Mouse (Mus musculus) forebrain, embryonic 10.5 days (tissue): Measurements from ENCODE around the gene Hemk1. TPM values are rescaled to one million over a fixed set of nuclear protein-coding genes. Genes with fewer than 3 reads are reported as not detected.

Experiments used
- DNase-seq: peaks from one replicate; pipeline ENCODE4 v3.0.0-alpha.2; 2017; ENCODE audit warnings: low spot score; ENCODE audit errors: extremely low spot score
- H3K27ac ChIP-seq: fragments of 300-500 bp; sonication (generic); 2 replicates; pipeline ENCODE4 v1.5.1; 2016; ENCODE audit warnings: mild to moderate bottlenecking
- H3K27me3 ChIP-seq: fragments of 300-500 bp; sonication (generic); 2 replicates; pipeline ENCODE4 v1.6.1; 2016; ENCODE audit warnings: mild to moderate bottlenecking; ENCODE audit not compliant: poor library complexity, severe bottlenecking
- H3K36me3 ChIP-seq: fragments of 300-500 bp; sonication (generic); replicated peaks from 2 replicates; pipeline ENCODE4 v1.6.1; 2016; ENCODE audit warnings: mild to moderate bottlenecking, moderate library complexity
- H3K4me1 ChIP-seq: fragments of 300-500 bp; sonication (generic); 2 replicates; pipeline ENCODE4 v1.6.1; 2016
- H3K4me3 ChIP-seq: fragments of 300-500 bp; sonication (generic); 2 replicates; pipeline ENCODE4 v1.5.1; 2016; ENCODE audit warnings: mild to moderate bottlenecking, moderate library complexity
- H3K9me3 ChIP-seq: fragments of 300-500 bp; sonication (generic); 2 replicates; pipeline ENCODE4 v1.6.1; 2016; ENCODE audit warnings: mild to moderate bottlenecking, moderate library complexity
- WGBS: fragments of 180-500 bp; shearing (Covaris S2); methylation state at CpG from one replicate; pipeline ENCODE4 v1.1.7; 2016; 5-methylcytosine and 5-hydroxymethylcytosine counted together
- polyA plus RNA-seq: library from polyadenylated mRNA; unstranded; fragments of >200 nt; fragmentation: Nextera tagmentation; extraction: Ambion mirVana; gene quantifications from 2 replicates; pipeline ENCODE4 v1.2.1, GENCODE M21; 2016

Gene Hemk1
- polyA plus RNA-seq, 1 experiment from 2014 or later, result 13.5 TPM

- WGBS, result 87% methylated on average over 5 of the region's 5 CpGs
- Histone ChIP-seq H3K36me3 (peaks cover 16% of the 10 kb centered on the region), H3K9me3 (no peaks in the 10 kb centered on the region), H3K27ac (no peak overlapping the region), H3K4me3 (no peak overlapping the region), H3K27me3 (no peaks in the 10 kb centered on the region), H3K4me1 (peaks cover 13% of the 10 kb centered on the region)
- no peak for DNase-seq
Observed at GRCm38 (mm10) chr9:107303900-107304299, 34.2 kb downstream of the Hemk1 start.

GRCm38 (mm10) chr9:107303121-107303820 is 34.9 kb downstream of the Hemk1 start:
- no peak for DNase-seq
- H3K9me3 ChIP-seq, result no peaks in the 10 kb centered on the region
- 0 out of 2 replicates have a peak overlapping the region, but pooled peaks have one; percentile 36 for H3K27ac ChIP-seq
- 84% methylated on average over 9 of the region's 9 CpGs for WGBS
- H3K4me3 ChIP-seq, result no peak overlapping the region
- peaks cover 2% of the 10 kb centered on the region; the same call in 1 of the 2 replicates for H3K27me3 ChIP-seq
- H3K36me3 ChIP-seq, result peaks cover 16% of the 10 kb centered on the region
- peaks cover 19% of the 10 kb centered on the region for H3K4me1 ChIP-seq

- peaks cover 9% of the 10 kb centered on the region for H3K27me3 ChIP-seq
- H3K27ac ChIP-seq, result 0 out of 2 replicates have a peak overlapping the region, but pooled peaks have one; percentile 36
- 89% methylated on average over 7 of the region's 7 CpGs for WGBS
- peaks cover 16% of the 10 kb centered on the region for H3K36me3 ChIP-seq
- H3K9me3 ChIP-seq, result no peaks in the 10 kb centered on the region
- H3K4me1 ChIP-seq, result peaks cover 26% of the 10 kb centered on the region
- H3K4me3 ChIP-seq, result no peak overlapping the region
- no peak for DNase-seq
Observed at GRCm38 (mm10) chr9:107302592-107302991, 35.6 kb downstream of the Hemk1 start.

- Histone ChIP-seq H3K36me3 (peaks cover 16% of the 10 kb centered on the region), H3K27me3 (peaks cover 14% of the 10 kb centered on the region), H3K27ac (0 out of 2 replicates have a peak overlapping the region, but pooled peaks have one; percentile 1), H3K4me3 (no peak overlapping the region), H3K4me1 (peaks cover 34% of the 10 kb centered on the region), H3K9me3 (no peaks in the 10 kb centered on the region)
- WGBS, result 86% methylated on average over 17 of the region's 17 CpGs
- no peak for DNase-seq
Observed at GRCm38 (mm10) chr9:107301554-107302331, 36.4 kb downstream of the Hemk1 start.

- DNase-seq, result no peak
- H3K36me3 ChIP-seq, result peaks cover 16% of the 10 kb centered on the region
- H3K4me1 ChIP-seq, result peaks cover 35% of the 10 kb centered on the region
- H3K4me3 ChIP-seq, result no peak overlapping the region
- WGBS, result 94% methylated on average over 30 of the region's 30 CpGs
- no peak overlapping the region for H3K27ac ChIP-seq
- H3K9me3 ChIP-seq, result no peaks in the 10 kb centered on the region
- peaks cover 21% of the 10 kb centered on the region for H3K27me3 ChIP-seq
Observed at GRCm38 (mm10) chr9:107300224-107300973, 37.8 kb downstream of the Hemk1 start.

GRCm38 (mm10) chr9:107299783-107300182 is 38.4 kb downstream of the Hemk1 start:
- peaks cover 32% of the 10 kb centered on the region for H3K4me1 ChIP-seq
- 90% methylated on average over 7 of the region's 7 CpGs for WGBS
- DNase-seq, result no peak

GRCm38 (mm10) chr9:107298876-107299275 is 39.3 kb downstream of the Hemk1 start:
- H3K4me1 ChIP-seq, result peaks cover 32% of the 10 kb centered on the region
- no peak for DNase-seq
- peaks cover 31% of the 10 kb centered on the region for H3K27me3 ChIP-seq
- no peaks in the 10 kb centered on the region for H3K9me3 ChIP-seq
- no peak overlapping the region for H3K27ac ChIP-seq
- peaks cover 16% of the 10 kb centered on the region for H3K36me3 ChIP-seq
- WGBS, result 88% methylated on average over 6 of the region's 6 CpGs
- no peak overlapping the region for H3K4me3 ChIP-seq

More at GRCm38 (mm10) chr9:107299783-107300182, 38.4 kb downstream of the Hemk1 start:
- Histone ChIP-seq H3K36me3 (peaks cover 16% of the 10 kb centered on the region), H3K27me3 (peaks cover 26% of the 10 kb centered on the region), H3K4me3 (no peak overlapping the region), H3K27ac (no peak overlapping the region), H3K9me3 (no peaks in the 10 kb centered on the region)

GRCm38 (mm10) chr9:107298059-107298780 is 39.9 kb downstream of the Hemk1 start:
- peak overlapping the region; percentile 73; the same call in 1 of the 2 replicates for H3K4me3 ChIP-seq
- whole genome bisulfite sequencing, result 84% methylated on average over 8 of the region's 8 CpGs

GRCm38 (mm10) chr9:107297658-107298057 is 40.5 kb downstream of the Hemk1 start:
- Histone ChIP-seq H3K9me3 (no peaks in the 10 kb centered on the region), H3K36me3 (peaks cover 16% of the 10 kb centered on the region), H3K4me3 (peak overlapping the region; percentile 73), H3K4me1 (peaks cover 32% of the 10 kb centered on the region), H3K27me3 (peaks cover 31% of the 10 kb centered on the region), H3K27ac (0 out of 2 replicates have a peak overlapping the region, but pooled peaks have one; percentile 86)
- DNase-seq, result no peak
- WGBS, result 89% methylated on average over 4 of the region's 4 CpGs

More at GRCm38 (mm10) chr9:107298059-107298780, 39.9 kb downstream of the Hemk1 start:
- Histone ChIP-seq H3K27me3 (peaks cover 31% of the 10 kb centered on the region), H3K9me3 (no peaks in the 10 kb centered on the region), H3K27ac (no peak overlapping the region), H3K4me1 (peaks cover 32% of the 10 kb centered on the region), H3K36me3 (peaks cover 16% of the 10 kb centered on the region)
- DNase-seq, result no peak

- Histone ChIP-seq H3K4me1 (peaks cover 32% of the 10 kb centered on the region), H3K27ac (peak overlapping the region; percentile 86), H3K4me3 (peak overlapping the region; percentile 73), H3K9me3 (no peaks in the 10 kb centered on the region), H3K27me3 (peaks cover 35% of the 10 kb centered on the region), H3K36me3 (peaks cover 16% of the 10 kb centered on the region)
- WGBS, result 19% methylated on average over 16 of the region's 16 CpGs
- DNase-seq, result no peak
Observed at GRCm38 (mm10) chr9:107297059-107297458, 41.1 kb downstream of the Hemk1 start.

GRCm38 (mm10) chr9:107296501-107296965 is 41.6 kb downstream of the Hemk1 start:
- Histone ChIP-seq H3K27ac (peak overlapping the region; percentile 86), H3K4me3 (peak overlapping the region; percentile 73), H3K36me3 (peaks cover 12% of the 10 kb centered on the region), H3K27me3 (peaks cover 35% of the 10 kb centered on the region), H3K9me3 (no peaks in the 10 kb centered on the region), H3K4me1 (peaks cover 32% of the 10 kb centered on the region)
- under 1% methylated on average over 30 of the region's 31 CpGs for WGBS
- DNase-seq, result peak; percentile 88

- peaks cover 7% of the 10 kb centered on the region for H3K36me3 ChIP-seq
Observed at GRCm38 (mm10) chr9:107296041-107296440, 42.1 kb downstream of the Hemk1 start.

More at GRCm38 (mm10) chr9:107296041-107296440, 42.1 kb downstream of the Hemk1 start:
- no peak for DNase-seq
- H3K9me3 ChIP-seq, result no peaks in the 10 kb centered on the region
- WGBS, result 7% methylated on average over 14 of the region's 14 CpGs
- H3K4me1 ChIP-seq, result peaks cover 32% of the 10 kb centered on the region
- peak overlapping the region; percentile 86 for H3K27ac ChIP-seq
- peaks cover 35% of the 10 kb centered on the region for H3K27me3 ChIP-seq
- H3K4me3 ChIP-seq, result peak overlapping the region; percentile 73
